ENCODE assay signal across 11 mouse cellular contexts in genomic region chr3:55543929-55544684, GRCm38 (mm10).
DNase-seq lines count a peak whose midpoint lies in the region; ATAC-seq and TF ChIP-seq lines count a peak whose summit lies in the region.
"Had no signal": no experiment of that assay in that cellular context is flagged by ENCODE, and none has a peak within 500 bp of the region (broad histone marks: within the 10 kb centered on the region; RNA-seq: fewer than 3 reads in every experiment).

No protein-coding gene starts in this region.

- ATAC-seq in limb, embryonic 13.5 days (ENCODE audit: low FRiP score, low read depth), result peak; percentile 64; the same call in 1 of the 2 replicates

- H3K9ac ChIP-seq in limb, embryonic 13.5 days, result no peak overlapping the region
- H3K9ac ChIP-seq: stomach, embryonic 15.5 days had no signal

- TF ChIP-seq CTCF in left cerebral cortex, adult 2 months (IDR thresholded peaks at IDR 0.05), result no peak

- 38% methylated on average over 13 of the region's 13 CpGs for WGBS in limb, embryonic 13.5 days

- peak overlapping the region; percentile 85; the same call in 1 of the 2 replicates for H3K27ac ChIP-seq in left cerebral cortex, adult 2 months
- H3K27ac ChIP-seq in limb, embryonic 13.5 days, result no peak overlapping the region
- H3K27ac ChIP-seq: stomach, embryonic 15.5 days had no signal

- H3K4me3 ChIP-seq in left cerebral cortex, adult 2 months, result no peak overlapping the region
- H3K4me3 ChIP-seq in limb, embryonic 13.5 days, result no peak overlapping the region
- H3K4me3 ChIP-seq: stomach, embryonic 15.5 days had no signal

- H3K36me3 ChIP-seq in limb, embryonic 13.5 days, result no peaks in the 10 kb centered on the region
- H3K36me3 ChIP-seq: stomach, embryonic 15.5 days had no signal

- H3K27me3 ChIP-seq in limb, embryonic 13.5 days, result no peaks in the 10 kb centered on the region
- H3K27me3 ChIP-seq: stomach, embryonic 15.5 days had no signal

- intact Hi-C loops in left cerebral cortex, adult 2 months (cut with DNase I), result loop anchor here (2.0 to 10.0 kb wide), 2 partner anchors 27 to 1661 kb away; no protein-coding TSS in a partner anchor

- DNase-seq in embryo, embryonic 10 days (ENCODE audit: low spot score), result peak; percentile 24
- no peak for DNase-seq in embryo, embryonic 9.5 days (ENCODE audit: extremely low spot score)
- DNase-seq in left cerebral cortex, adult 2 months (ENCODE audit: extremely low spot score in 1 of 2, low spot score in 2 of 2), result no peak
- no peak for DNase-seq in left cerebral cortex, adult 18-20 months (ENCODE audit: low spot score in 2 of 2)
- peak; percentile 20 for DNase-seq in neural tube, embryonic 10.5 days (ENCODE audit: extremely low spot score, low spot score)
- no peak for DNase-seq in layer of hippocampus, adult 11-12 months (ENCODE audit: low spot score)
- no peak for DNase-seq in MN1 (ENCODE audit: low spot score)
- DNase-seq: gastrocnemius, postnatal 36 days; kidney, adult 8-10 months had no signal

- H3K9me3 ChIP-seq in limb, embryonic 13.5 days, result no peaks in the 10 kb centered on the region
- H3K9me3 ChIP-seq: stomach, embryonic 15.5 days had no signal

- peaks cover 60% of the 10 kb centered on the region for H3K4me1 ChIP-seq in limb, embryonic 13.5 days
- H3K4me1 ChIP-seq: stomach, embryonic 15.5 days had no signal

- no peak overlapping the region for H3K4me2 ChIP-seq in limb, embryonic 13.5 days (replicated peaks)
- H3K4me2 ChIP-seq: stomach, embryonic 15.5 days had no signal

Comparison
In these comparisons a context has a peak if more than half of its experiments do, and no peak if none do; other contexts are left out.
1. DNase-seq: peak in embryo, embryonic 10 days (single experiment) and neural tube, embryonic 10.5 days (single experiment); none in embryo, embryonic 9.5 days (single experiment), left cerebral cortex, adult 2 months (0 of 2), left cerebral cortex, adult 18-20 months (0 of 2), layer of hippocampus, adult 11-12 months (single experiment) and MN1 (single experiment).